Mouse (Mus musculus): Measurements from ENCODE around the gene Nomo1.

The Nomo1 gene

DNA sequence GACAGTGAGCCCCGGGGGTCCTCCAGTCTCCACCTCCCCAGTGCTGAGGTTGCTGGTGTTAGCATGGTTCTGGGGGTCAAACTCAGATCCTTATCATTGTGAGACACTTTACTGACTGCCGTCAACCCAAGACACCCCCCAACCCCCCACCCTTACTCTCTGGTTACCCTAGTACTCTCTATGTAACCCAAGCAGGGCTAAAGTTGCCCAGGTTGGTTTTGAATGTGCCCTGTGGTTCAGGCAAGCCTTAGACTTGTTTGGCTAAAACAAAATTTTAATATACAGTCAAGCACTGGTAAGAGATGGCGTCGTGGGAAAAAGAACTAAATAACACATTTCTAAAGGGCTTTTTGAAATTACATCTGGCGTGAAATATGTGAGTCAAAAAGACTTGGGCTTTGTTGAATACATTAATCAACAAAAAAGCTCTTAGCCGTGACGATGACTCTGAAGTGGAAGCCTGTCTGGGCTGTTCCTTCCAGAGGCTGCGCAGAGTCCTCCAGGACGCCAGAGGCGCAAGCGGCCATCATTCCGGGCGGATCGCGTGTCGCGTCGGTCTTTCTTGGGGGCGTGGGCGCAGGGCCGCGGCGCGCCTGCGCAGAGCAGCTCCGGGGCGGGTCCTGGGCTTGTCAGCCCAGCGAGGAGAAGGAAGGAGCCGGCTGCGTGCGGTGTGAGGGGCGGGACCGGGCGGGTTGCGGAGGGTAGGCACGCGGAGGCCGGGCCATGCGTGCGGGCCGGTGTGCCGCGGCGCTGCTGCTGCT, at the start of gene Nomo1:
Gene Nomo1, plus strand, starts transcription at position 590 of the 761 bp plus-strand sequence.
- DNase-seq (ENCODE audit: low spot score) = peak; percentile 95

DNA sequence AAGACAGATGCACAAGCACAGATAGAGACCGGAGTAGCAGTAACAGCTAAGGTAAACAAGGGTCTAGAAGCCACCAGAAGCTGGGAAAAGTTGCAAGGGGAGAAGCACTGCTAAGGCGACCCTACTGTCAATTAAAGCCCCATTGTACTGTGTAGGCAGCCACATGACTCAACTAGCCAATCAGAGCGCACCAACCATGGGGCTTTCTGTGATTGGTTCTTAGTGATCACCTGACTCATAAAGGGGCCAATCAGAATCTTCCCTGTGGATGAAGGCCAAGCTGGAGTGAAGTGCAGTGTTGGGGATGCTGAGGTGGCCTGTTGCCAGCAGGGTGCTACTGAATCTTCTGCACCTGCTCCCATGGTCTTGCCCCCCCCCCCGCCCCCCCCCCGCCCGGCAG, 46.6 kb upstream of the Nomo1 start:
- DNase-seq (ENCODE audit: low spot score) = no peak

DNA sequence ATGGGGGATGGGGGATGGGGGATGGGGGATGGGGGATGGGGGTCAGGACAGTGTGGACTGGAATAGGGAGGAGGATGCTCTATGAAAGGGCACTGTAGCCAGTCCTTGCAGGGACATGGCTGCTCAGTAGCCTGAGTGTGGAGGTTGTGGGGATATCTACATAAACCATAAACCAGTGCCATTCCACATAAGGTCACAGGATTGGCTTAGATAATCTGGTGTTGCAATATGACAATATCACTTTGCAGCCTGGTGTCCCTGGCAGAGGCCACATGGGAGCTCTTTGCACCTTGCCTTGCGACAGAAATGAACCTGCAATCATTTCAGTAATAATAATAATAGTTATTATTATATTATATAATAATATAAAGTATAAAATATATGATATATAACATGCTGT, 45.2 kb upstream of the Nomo1 start:
- no peak for DNase-seq (ENCODE audit: low spot score)

GRCm38 (mm10) chr7:45992470-45992869, 41.0 kb upstream of the Nomo1 start:
- no peak for DNase-seq (ENCODE audit: low spot score)

- DNase-seq (ENCODE audit: low spot score) = no peak
Measured at GRCm38 (mm10) chr7:46000577-46000976, 32.9 kb upstream of the Nomo1 start.

DNA sequence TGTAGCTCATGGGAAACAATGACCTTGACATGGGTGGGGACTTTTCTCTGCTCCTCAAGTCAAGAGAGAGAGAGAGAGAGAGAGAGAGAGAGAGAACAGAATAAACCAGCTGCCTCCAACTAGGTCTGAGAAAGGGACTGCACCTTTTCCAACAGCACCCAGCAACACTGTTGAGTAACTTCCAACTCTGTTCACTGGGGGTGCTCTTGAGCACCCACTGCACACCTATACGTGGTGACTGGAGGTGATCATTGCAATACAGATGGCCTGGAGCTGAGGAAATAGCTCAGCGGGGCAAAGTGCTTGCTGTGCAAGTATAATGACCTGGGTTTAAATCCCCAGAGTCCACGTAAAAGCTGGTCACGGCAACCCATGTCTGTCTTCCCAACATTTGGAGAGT, 30.8 kb upstream of the Nomo1 start:
- DNase-seq (ENCODE audit: low spot score) = peak; percentile 19

DNA sequence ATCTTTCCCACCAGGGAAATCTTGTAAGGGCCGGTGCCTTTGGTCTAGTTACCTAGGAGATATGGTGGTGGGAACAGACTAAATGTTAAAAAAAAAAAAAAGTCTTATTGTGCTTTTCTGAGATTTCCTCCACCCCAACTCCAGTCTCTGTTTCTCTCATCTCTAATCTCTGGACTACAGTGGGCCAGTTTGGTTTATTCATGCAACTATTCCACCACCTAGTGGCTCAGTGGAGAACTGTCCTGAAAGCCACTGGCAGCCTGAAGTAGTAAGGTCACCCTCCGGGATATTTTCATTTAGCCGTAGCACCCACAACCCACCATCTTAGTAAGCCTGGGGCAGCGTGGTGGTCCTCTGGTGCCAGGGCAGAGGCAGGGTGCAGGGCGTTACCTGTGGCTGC, 23.9 kb upstream of the Nomo1 start:
- DNase-seq (ENCODE audit: low spot score) = no peak

GRCm38 (mm10) chr7:46012121-46012520, 21.4 kb upstream of the Nomo1 start:
- DNase-seq (ENCODE audit: low spot score) = no peak

- no peak for DNase-seq (ENCODE audit: low spot score)
Measured at GRCm38 (mm10) chr7:46013266-46014010, 20.1 kb upstream of the Nomo1 start.

DNA sequence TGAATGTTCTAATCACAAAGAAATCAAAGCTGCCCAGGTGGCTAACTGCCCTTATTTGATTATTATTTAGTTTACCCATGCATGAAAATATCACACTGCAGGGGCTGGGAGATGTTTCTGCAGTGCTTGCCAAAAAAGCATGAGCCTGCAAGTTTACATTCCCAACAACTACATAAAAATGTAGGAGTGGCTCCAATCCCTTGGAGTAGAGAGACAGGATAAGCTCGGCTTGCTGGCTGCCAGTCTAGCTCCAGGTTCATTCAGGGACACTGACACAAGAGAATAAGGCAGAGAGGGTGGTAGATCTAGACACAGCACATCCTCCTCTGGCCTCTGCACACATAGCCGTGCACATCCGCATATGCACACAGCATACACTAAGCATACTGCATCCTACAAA, 13.9 kb upstream of the Nomo1 start:
- DNase-seq (ENCODE audit: low spot score) = no peak

DNA sequence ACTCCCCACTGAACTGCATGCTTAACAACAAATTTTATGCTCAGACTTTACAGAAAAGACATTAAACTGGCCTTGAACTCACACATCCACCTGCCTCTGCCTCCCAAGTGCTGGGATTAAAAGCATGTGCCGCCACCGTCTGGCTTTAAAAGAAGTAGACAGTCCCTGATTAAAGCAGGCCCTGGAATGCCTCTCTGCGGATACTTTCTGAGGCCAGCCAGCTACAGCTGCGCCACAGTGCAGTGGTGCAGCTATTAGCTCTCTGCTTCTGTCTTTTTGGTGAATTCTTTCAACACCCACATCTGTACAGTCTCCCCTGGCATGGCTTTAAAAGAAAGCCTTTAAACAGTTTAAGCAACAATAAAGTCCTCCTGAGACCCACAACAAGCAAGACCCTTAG, 11.5 kb upstream of the Nomo1 start:
- DNase-seq (ENCODE audit: low spot score) = no peak

GRCm38 (mm10) chr7:46025436-46025835, 8.1 kb upstream of the Nomo1 start:
- DNase-seq (ENCODE audit: low spot score) = no peak

DNA sequence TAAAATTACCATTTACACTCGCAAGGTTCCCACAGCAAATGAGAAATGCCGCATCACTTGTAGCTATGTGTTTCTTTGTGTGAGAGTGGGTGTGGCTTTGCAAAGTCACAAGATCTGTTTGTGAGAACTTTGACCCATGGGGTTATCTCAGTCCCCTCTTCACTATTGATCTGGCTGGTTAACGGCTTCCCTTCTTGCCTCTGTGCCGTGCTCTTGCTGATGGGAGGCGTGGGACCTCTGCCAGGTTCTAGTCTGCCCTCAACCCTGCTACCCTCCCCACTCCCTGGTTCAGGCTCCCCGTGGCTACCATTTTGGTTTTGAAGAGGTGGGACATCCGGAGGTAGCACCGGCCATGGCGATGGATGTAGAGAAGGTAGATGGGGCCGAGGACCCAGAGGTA, 4.8 kb upstream of the Nomo1 start:
- no peak for DNase-seq (ENCODE audit: low spot score)

DNA sequence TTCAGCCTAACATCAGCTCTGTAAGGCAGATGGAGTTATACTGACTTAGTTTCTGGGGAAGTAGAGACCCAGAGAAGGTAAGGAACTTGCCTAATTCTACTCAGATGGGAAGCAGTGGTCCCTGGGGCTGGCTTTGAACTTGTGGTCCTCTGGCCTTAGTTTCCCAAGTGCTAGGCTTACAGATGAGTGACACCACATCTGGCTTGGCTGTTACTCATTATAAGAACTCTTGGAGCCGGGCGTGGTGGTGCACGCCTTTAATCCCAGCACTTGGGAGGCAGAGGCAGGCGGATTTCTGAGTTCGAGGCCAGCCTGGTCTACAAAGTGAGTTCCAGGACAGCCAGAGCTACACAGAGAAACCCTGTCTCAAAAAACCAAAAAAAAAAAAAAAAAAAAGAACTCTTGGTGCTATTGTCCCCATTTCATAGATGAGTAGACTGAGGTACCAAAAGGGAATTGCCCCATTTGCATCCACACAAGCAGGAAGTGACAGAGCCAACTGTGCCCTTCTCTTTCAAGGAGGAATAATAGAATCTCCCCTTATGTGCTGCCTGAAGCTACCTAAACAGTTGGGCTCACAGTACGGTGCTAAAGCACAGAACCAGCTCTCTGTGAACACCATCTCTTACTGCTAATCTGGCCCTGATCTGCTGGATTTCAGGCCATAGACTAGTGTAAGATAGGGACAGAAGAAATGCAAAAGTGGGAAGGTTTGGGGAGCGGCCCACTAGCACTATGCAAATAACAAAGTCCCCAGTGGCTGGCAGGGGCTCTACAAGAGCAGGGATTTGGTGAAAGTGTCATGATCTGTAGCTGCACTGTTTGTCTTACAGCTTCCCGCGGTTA, 4.0 kb upstream of the Nomo1 start:
- no peak for DNase-seq (ENCODE audit: low spot score)

- DNase-seq (ENCODE audit: low spot score) = no peak
Measured at GRCm38 (mm10) chr7:46030145-46030488, 3.4 kb upstream of the Nomo1 start, which contains the start of gene Abcc6. Gene Abcc6, minus strand, starts transcription at chr7:46030302.

DNA sequence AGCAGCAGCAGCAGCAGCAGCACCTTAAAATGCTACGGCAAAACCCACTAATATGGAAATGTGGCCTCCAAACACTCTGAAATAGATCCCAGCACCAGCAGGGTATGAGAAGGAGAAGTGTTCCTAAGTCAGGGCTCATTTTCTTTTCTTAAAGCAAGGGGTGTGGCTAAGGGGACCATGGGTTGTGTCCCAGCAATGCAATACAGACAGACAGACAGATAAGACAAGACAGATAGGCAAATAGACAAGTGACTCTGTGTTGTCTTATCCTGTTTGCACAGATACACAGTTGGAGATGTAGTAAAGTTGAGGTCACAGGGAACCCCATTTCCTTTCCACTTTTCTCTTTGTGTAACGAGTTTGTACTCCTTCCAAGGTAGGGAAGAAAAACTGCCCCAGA, 2.4 kb upstream of the Nomo1 start:
- DNase-seq (ENCODE audit: low spot score) = no peak

GRCm38 (mm10) chr7:46033870-46034337, 406 bp downstream of the Nomo1 start:
- DNase-seq (ENCODE audit: low spot score) = no peak

- no peak for DNase-seq (ENCODE audit: low spot score)
Measured at GRCm38 (mm10) chr7:46034991-46035390, 1.5 kb downstream of the Nomo1 start.

DNA sequence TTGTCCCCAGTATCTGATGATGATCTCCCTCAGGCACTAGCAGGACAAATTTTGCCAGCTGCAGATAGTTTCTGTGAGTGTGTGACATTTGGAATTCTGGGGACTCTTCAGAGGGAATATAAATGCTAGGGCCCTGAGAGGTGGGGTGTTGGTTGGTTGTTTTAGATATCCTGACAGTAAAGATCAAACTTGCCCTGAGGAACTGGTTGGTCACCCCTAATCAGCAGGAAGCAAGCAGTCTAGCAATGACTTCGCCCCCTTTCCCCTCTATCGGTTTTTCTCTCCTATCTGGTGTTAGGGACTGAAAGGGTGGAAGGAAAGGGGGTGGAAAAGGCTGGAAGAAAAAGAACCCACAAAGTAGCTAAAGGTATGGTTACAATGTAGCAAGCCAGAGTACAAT, 2.0 kb downstream of the Nomo1 start:
- no peak for DNase-seq (ENCODE audit: low spot score)

DNA sequence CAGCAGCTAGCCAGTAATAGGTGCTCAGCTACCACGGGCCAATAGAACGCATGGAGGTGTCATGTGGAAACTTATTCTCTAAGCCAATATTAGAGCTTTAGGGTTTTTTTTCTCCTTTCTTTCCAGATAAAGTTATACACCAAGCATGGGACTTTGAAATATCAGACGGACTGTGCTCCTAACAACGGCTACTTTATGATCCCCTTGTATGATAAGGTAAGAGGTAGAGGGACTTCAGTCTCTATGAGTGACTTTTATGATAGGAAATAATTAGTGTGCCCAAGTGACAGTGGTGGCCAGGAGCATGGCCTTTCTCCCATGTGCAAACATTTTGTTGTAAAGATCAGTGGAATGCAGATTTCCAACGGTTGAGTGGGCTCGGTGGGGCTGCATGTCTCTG, 3.9 kb downstream of the Nomo1 start:
- DNase-seq (ENCODE audit: low spot score) = no peak

GRCm38 (mm10) chr7:46039873-46040272, 6.4 kb downstream of the Nomo1 start:
- DNase-seq (ENCODE audit: low spot score) = no peak

DNA sequence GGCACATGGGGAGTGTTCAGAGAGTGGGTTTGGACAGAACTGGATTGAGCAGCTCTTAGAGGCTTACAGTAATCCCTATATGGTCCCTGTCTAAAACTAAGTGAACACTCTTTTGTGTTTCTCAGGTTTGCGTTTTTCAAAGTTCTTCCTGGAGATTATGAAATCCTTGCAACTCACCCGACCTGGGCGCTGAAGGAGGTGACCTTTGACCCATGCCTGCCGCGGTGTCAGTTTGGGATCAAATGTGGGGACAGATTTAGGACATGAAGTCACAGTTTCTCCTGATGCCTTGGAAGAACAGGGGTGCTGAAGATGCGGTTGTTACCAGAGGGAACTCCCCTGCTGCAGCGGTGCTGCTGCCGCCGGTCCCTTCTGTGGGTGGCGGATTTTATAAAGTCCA, 10.6 kb downstream of the Nomo1 start:
- DNase-seq (ENCODE audit: low spot score) = no peak

DNA sequence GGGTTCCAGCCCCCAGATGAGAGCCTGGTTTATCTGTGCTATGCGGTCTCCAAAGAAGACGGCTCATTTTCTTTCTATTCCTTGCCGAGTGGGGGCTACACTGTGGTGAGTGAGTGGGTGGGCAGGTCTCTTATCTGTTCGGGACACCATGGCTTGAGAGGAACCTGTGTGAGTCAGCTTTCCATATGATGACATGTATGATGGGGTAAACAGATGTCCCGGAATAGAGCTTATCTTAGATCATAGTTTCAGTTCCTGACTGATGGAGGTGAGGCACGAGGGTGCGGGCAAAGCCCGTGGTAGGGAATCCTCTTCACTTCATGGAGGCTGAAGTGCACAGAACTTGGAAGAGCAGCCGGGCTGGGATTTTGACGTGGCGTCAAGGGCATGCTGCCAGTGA, 12.4 kb downstream of the Nomo1 start:
- DNase-seq (ENCODE audit: low spot score) = no peak
